Mouse (Mus musculus): ENCODE measurements around the gene Spata16. TPM values are rescaled to one million over a fixed set of nuclear protein-coding genes. Genes with fewer than 3 reads are reported as not detected.

Gene Spata16
- total RNA-seq, 1 experiment: not detected

- H3K4me3 ChIP-seq (ENCODE audit: insufficient read depth in 1 of 2, low read depth in 1 of 2, low read length in 2 of 2, poor library complexity in 1 of 2, severe bottlenecking in 1 of 2): no peak overlapping the region
- in situ Hi-C loops (cut with MboI; ENCODE audit: low sequenced_read_pairs in 2 of 2, unreplicated experiment in 2 of 2): no loop called here
- H3K9ac ChIP-seq (ENCODE audit: insufficient read depth, low read depth, low read length, poor library complexity, severe bottlenecking): no peak overlapping the region
- DNase-seq (ENCODE audit: low read depth, low spot score): no peak
- H3K36me3 ChIP-seq (ENCODE audit: control insufficient read depth, insufficient read depth, low read length, poor library complexity, severe bottlenecking): no peaks in the 10 kb centered on the region
- no peaks in the 10 kb centered on the region for H3K4me1 ChIP-seq (ENCODE audit: control insufficient read depth in 2 of 2, insufficient read depth in 2 of 2, low read length in 2 of 2, poor library complexity in 1 of 2)
- TF ChIP-seq CHD2 (IDR thresholded peaks at IDR 0.05; ENCODE audit: low read depth, low read length): no peak
- no peak for TF ChIP-seq ZC3H11A (IDR thresholded peaks at IDR 0.05; ENCODE audit: borderline replicate concordance, low read depth, low read length)
- no peak for TF ChIP-seq HCFC1 (IDR thresholded peaks at IDR 0.05; ENCODE audit: borderline replicate concordance, insufficient read depth, low read length)
- no peak for TF ChIP-seq ZNF384 (IDR thresholded peaks at IDR 0.05; ENCODE audit: low read depth, low read length)
- TF ChIP-seq MAFK (IDR thresholded peaks at IDR 0.05; ENCODE audit: insufficient read depth, low read depth, low read length): no peak
- H3K9me3 ChIP-seq (ENCODE audit: control insufficient read depth, insufficient read depth, low read depth, low read length): no peaks in the 10 kb centered on the region
- no peak overlapping the region for H3K27ac ChIP-seq (ENCODE audit: insufficient read depth, low read depth, low read length, poor library complexity, severe bottlenecking)
These were observed 178.3 kb downstream of the Spata16 start for GRCm38 (mm10) chr3:26815764-26816163.

- H3K9me3 ChIP-seq (ENCODE audit: control insufficient read depth, insufficient read depth, low read depth, low read length): no peaks in the 10 kb centered on the region
- H3K9ac ChIP-seq (ENCODE audit: insufficient read depth, low read depth, low read length, poor library complexity, severe bottlenecking): no peak overlapping the region
- no peak overlapping the region for H3K4me3 ChIP-seq (ENCODE audit: insufficient read depth in 1 of 2, low read depth in 1 of 2, low read length in 2 of 2, poor library complexity in 1 of 2, severe bottlenecking in 1 of 2)
- in situ Hi-C loops (cut with MboI; ENCODE audit: low sequenced_read_pairs in 2 of 2, unreplicated experiment in 2 of 2): no loop called here
- no peaks in the 10 kb centered on the region for H3K4me1 ChIP-seq (ENCODE audit: control insufficient read depth in 2 of 2, insufficient read depth in 2 of 2, low read length in 2 of 2, poor library complexity in 1 of 2)
- H3K36me3 ChIP-seq (ENCODE audit: control insufficient read depth, insufficient read depth, low read length, poor library complexity, severe bottlenecking): no peaks in the 10 kb centered on the region
- TF ChIP-seq CHD2 (IDR thresholded peaks at IDR 0.05; ENCODE audit: low read depth, low read length): no peak
- TF ChIP-seq ZC3H11A (IDR thresholded peaks at IDR 0.05; ENCODE audit: borderline replicate concordance, low read depth, low read length): no peak
- TF ChIP-seq ZNF384 (IDR thresholded peaks at IDR 0.05; ENCODE audit: low read depth, low read length): no peak
- TF ChIP-seq MAFK (IDR thresholded peaks at IDR 0.05; ENCODE audit: insufficient read depth, low read depth, low read length): no peak
- TF ChIP-seq HCFC1 (IDR thresholded peaks at IDR 0.05; ENCODE audit: borderline replicate concordance, insufficient read depth, low read length): no peak
- no peak for DNase-seq (ENCODE audit: low read depth, low spot score)
- H3K27ac ChIP-seq (ENCODE audit: insufficient read depth, low read depth, low read length, poor library complexity, severe bottlenecking): no peak overlapping the region
These were observed 182.0 kb downstream of the Spata16 start for GRCm38 (mm10) chr3:26819398-26819797.

GRCm38 (mm10) chr3:26826958-26827839 lies 189.8 kb downstream of the Spata16 start:
- H3K9me3 ChIP-seq (ENCODE audit: control insufficient read depth, insufficient read depth, low read depth, low read length): no peaks in the 10 kb centered on the region
- no peaks in the 10 kb centered on the region for H3K36me3 ChIP-seq (ENCODE audit: control insufficient read depth, insufficient read depth, low read length, poor library complexity, severe bottlenecking)
- H3K4me1 ChIP-seq (ENCODE audit: control insufficient read depth in 2 of 2, insufficient read depth in 2 of 2, low read length in 2 of 2, poor library complexity in 1 of 2): no peaks in the 10 kb centered on the region
- H3K9ac ChIP-seq (ENCODE audit: insufficient read depth, low read depth, low read length, poor library complexity, severe bottlenecking): no peak overlapping the region
- no peak for DNase-seq (ENCODE audit: low read depth, low spot score)
- no peak overlapping the region for H3K27ac ChIP-seq (ENCODE audit: insufficient read depth, low read depth, low read length, poor library complexity, severe bottlenecking)
- in situ Hi-C loops (cut with MboI; ENCODE audit: low sequenced_read_pairs in 2 of 2, unreplicated experiment in 2 of 2): no loop called here
- no peak overlapping the region for H3K4me3 ChIP-seq (ENCODE audit: insufficient read depth in 1 of 2, low read depth in 1 of 2, low read length in 2 of 2, poor library complexity in 1 of 2, severe bottlenecking in 1 of 2)
- no peak for TF ChIP-seq ZC3H11A (IDR thresholded peaks at IDR 0.05; ENCODE audit: borderline replicate concordance, low read depth, low read length)

GRCm38 (mm10) chr3:26832954-26833353 lies 195.5 kb downstream of the Spata16 start:
- no peak for DNase-seq (ENCODE audit: low read depth, low spot score)
- in situ Hi-C loops (cut with MboI; ENCODE audit: low sequenced_read_pairs in 2 of 2, unreplicated experiment in 2 of 2): no loop called here

More at GRCm38 (mm10) chr3:26832954-26833353, 195.5 kb downstream of the Spata16 start:
- no peak overlapping the region for H3K9ac ChIP-seq (ENCODE audit: insufficient read depth, low read depth, low read length, poor library complexity, severe bottlenecking)
- no peak for TF ChIP-seq HCFC1 (IDR thresholded peaks at IDR 0.05; ENCODE audit: borderline replicate concordance, insufficient read depth, low read length)
- no peak for TF ChIP-seq ZNF384 (IDR thresholded peaks at IDR 0.05; ENCODE audit: low read depth, low read length)
- no peak for TF ChIP-seq ZC3H11A (IDR thresholded peaks at IDR 0.05; ENCODE audit: borderline replicate concordance, low read depth, low read length)
- TF ChIP-seq CHD2 (IDR thresholded peaks at IDR 0.05; ENCODE audit: low read depth, low read length): no peak
- no peak for TF ChIP-seq MAFK (IDR thresholded peaks at IDR 0.05; ENCODE audit: insufficient read depth, low read depth, low read length)
- H3K4me1 ChIP-seq (ENCODE audit: control insufficient read depth in 2 of 2, insufficient read depth in 2 of 2, low read length in 2 of 2, poor library complexity in 1 of 2): no peaks in the 10 kb centered on the region
- H3K9me3 ChIP-seq (ENCODE audit: control insufficient read depth, insufficient read depth, low read depth, low read length): no peaks in the 10 kb centered on the region
- H3K4me3 ChIP-seq (ENCODE audit: insufficient read depth in 1 of 2, low read depth in 1 of 2, low read length in 2 of 2, poor library complexity in 1 of 2, severe bottlenecking in 1 of 2): no peak overlapping the region
- H3K27ac ChIP-seq (ENCODE audit: insufficient read depth, low read depth, low read length, poor library complexity, severe bottlenecking): no peak overlapping the region
- no peaks in the 10 kb centered on the region for H3K36me3 ChIP-seq (ENCODE audit: control insufficient read depth, insufficient read depth, low read length, poor library complexity, severe bottlenecking)
